Mouse (Mus musculus) left cerebral cortex, adult 8-10 months (tissue): ENCODE measurements around the gene Acoxl. TPM values are rescaled to one million over a fixed set of nuclear protein-coding genes. Genes with fewer than 3 reads are reported as not detected.
A peak's percentile ranks its signal among the peaks of the same experiment; 100 is the strongest.

Source experiments
- DNase-seq, 2 experiments: peaks; one replicate each; pipeline ENCODE4 v3.0.0; 2022; ENCODE audit warnings: low spot score in 2 of 2
- total RNA-seq, 4 experiments: library from RNA; stranded (reverse); gene quantifications; 2 replicates each; pipeline ENCODE4 v1.2.4; 2022

The Acoxl gene
- total RNA-seq, 4 experiments from 2014 or later: not detected

GRCm38 (mm10) chr2:128137480-128138276 is 299.0 kb downstream of the Acoxl start:
- no peak for DNase-seq

DNA sequence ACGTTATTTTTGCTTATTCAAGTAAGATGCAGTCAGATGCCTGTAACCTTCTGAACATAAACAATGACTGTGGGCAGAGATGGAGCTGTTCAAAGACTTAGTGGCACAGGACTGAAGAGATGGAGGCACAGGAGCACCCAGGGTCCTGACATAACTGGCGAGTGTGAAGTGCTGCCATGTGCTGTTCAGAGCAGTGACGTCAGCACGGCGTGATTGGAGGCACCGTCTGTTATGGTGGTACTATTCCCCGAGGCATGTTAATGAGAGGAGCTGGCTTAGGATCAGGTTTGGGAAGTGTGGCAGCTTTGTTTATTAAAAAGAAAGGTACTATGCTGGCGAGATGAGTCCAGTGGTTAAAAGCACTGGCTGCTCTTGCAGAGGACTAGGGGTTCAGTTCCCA is 300.2 kb downstream of the Acoxl start:
- DNase-seq: no peak

DNA sequence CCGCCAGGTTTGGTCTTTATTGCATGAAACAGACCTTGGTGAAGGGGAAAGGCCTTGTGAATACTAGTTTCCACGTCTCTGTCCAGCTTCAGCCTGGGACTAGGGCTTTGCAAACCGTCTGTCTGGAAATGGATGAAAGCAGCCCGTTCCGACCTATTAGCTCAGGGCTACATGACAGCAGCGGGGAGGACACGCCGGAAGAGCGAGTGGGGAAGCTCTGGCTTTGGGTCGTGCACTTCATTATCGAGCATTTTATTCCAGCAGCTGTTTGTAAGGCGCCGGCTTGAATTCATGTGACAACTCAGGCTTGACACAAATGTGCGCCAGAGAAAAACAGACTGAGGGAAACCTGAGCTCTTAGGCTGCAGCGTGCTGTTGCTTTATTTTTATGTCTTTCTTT is 301.1 kb downstream of the Acoxl start:
- no peak for DNase-seq

DNA sequence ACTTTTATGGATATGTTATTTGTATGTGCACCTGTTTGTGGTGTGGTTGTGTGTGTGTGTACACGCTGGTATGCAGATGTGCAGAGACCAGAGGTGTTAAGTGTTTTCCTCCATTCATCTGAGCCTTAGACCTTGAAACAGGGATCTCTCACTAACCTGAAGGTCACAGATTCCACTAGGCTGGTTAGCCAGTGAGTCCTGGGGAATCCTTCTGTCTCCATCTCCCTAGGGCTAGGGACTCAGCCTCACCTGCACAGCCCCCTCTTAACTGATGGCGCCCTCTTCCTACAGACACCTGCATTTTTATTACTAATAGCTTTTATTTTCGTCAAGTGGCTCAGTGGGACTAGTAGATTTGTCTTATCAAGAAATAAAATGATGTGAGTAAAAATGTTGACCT is 301.5 kb downstream of the Acoxl start:
- no peak for DNase-seq

DNA sequence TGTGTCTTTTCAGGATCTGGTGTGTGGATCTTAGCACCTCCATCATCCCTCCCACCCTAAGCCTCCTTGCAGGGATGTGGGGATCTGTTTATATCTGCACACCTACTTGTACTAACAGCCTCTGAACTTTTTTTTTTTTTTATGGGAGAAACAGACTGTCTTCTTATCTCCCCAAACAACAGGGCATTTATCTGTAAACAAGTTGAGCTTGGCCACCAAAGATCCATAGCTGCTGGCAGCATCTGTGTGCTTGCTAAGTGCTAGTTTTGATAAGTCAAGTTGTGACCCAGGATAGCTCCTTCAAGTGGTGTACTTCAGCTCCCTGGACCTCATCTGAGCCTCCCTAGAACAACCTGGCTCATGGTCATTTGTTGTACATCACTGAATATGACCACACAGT is 305.3 kb downstream of the Acoxl start:
- DNase-seq: no peak

- no peak for DNase-seq
Observed at GRCm38 (mm10) chr2:128145433-128145832, 306.8 kb downstream of the Acoxl start.

GRCm38 (mm10) chr2:128149596-128149995 is 310.9 kb downstream of the Acoxl start:
- DNase-seq: no peak

- no peak for DNase-seq
Observed at GRCm38 (mm10) chr2:128152211-128152610, 313.5 kb downstream of the Acoxl start.

DNA sequence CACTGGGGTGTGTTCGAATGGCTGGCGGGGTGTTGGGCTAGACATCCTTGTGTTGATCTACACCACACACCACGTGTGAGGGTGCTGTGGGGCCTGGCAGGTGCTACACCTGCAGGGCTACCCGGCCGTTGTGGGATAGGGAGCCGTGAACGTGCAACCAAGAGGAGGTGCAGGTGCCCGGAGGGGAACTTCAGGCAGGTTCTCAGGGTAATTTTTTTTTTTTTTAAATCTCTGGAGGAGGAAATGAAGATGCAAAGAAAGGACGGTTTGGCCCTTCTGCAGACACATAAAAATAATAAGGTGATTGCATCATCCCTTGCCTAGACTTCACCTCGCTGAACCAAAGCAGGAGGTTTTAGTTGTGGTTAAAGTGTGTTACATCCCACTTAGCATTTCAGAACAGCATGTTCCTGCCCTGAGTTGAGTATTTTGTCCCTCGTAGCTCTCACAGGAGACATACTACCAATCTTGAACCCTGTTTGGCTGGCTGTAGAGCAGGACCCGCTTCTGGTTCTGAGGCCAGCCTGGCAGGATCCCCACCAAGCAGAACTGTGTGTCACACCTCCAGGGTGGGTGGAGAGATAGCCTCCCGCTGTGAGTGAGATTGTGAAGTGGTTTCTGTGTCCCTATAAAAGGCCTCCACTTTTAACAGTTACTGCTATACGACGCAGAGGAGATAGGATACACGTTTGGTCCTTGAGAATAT is 314.3 kb downstream of the Acoxl start:
- no peak for DNase-seq

GRCm38 (mm10) chr2:128153551-128153910 is 314.9 kb downstream of the Acoxl start:
- DNase-seq: no peak

GRCm38 (mm10) chr2:128155412-128156066 is 316.9 kb downstream of the Acoxl start:
- no peak for DNase-seq

- DNase-seq: no peak
Observed at GRCm38 (mm10) chr2:128156067-128156462, 317.4 kb downstream of the Acoxl start.

- DNase-seq: no peak
Observed at GRCm38 (mm10) chr2:128156557-128157412, 318.1 kb downstream of the Acoxl start.

- DNase-seq: no peak
Observed at GRCm38 (mm10) chr2:128158734-128159410, 320.2 kb downstream of the Acoxl start.

GRCm38 (mm10) chr2:128159619-128160125 is 321.0 kb downstream of the Acoxl start:
- no peak for DNase-seq

- no peak for DNase-seq
Observed at GRCm38 (mm10) chr2:128163177-128163576, 324.5 kb downstream of the Acoxl start.

- peak in 1 of 2 experiments; percentile 44 for DNase-seq
Observed at GRCm38 (mm10) chr2:128166623-128167423, 328.1 kb downstream of the Acoxl start.

- no peak for DNase-seq
Observed at GRCm38 (mm10) chr2:128167930-128168329, 329.3 kb downstream of the Acoxl start.

DNA sequence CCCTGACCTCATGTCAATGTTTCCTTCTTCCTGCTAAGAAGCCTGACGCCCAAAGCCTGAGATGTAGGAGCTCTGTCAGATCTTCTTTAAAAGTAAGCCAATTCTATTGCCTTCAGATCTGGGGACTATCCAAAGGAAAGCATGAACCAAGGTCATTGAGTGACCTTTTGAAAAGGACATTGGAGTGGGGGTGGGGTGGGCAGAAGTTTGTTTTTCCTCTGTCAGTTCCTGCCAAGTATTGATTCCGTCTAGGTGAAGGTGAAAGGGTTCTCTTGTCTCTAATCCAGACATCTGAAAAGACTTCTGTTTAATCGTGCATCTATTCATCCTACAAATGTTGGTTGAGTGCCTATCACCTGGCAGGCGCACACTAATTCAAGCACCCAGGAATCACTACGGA is 330.8 kb downstream of the Acoxl start:
- no peak for DNase-seq

DNA sequence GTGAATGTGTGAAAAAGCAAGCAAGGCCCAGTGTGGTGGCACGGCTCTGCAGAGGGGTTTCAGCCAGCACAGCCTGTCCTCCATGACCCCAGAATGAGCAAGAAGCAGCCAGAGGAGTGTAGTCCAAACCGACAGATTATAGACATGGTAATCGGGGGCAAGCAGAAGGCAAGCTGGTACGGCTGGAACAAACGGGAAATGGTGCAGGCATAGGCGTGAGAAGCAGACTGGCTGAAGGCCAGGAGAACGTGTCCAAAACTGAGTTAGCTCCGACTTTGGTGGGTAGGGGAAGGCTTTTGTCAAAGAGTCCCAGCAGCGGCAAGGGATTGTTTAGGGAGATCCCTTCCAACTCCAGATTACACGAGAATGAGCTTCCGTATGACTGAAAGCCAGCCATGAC is 331.3 kb downstream of the Acoxl start:
- DNase-seq: no peak
